Mouse (Mus musculus) myocyte (in vitro differentiated cells): ENCODE results near the gene Syngr2.

Experiments
- CEBPB ChIP-seq: IDR thresholded peaks from 2 replicates; pipeline ENCODE4 v1.6.1; 2011; ENCODE audit warnings: mild to moderate bottlenecking, moderate library complexity; ENCODE audit not compliant: poor library complexity, insufficient read depth, severe bottlenecking
- E2F4 ChIP-seq: IDR thresholded peaks from one replicate; pipeline ENCODE4 v1.6.1; 2011; ENCODE audit warnings: mild to moderate bottlenecking, control low read depth, moderate library complexity; ENCODE audit not compliant: insufficient read depth
- MAX ChIP-seq: IDR thresholded peaks from one replicate; pipeline ENCODE4 v1.6.1; 2011; ENCODE audit warnings: low read depth, mild to moderate bottlenecking, control low read depth
- MYOD1 ChIP-seq, 3 experiments: IDR thresholded peaks; one replicate each; pipeline ENCODE4 v1.6.1; 2011; ENCODE audit warnings: control low read depth in 2 of 3, low read depth in 2 of 3, mild to moderate bottlenecking in 2 of 3, moderate library complexity in 1 of 3; ENCODE audit not compliant: insufficient read length in 2 of 3, control insufficient read depth in 1 of 3
- MYOG ChIP-seq, 3 experiments: IDR thresholded peaks; one replicate each; pipeline ENCODE4 v1.6.1; 2011; ENCODE audit warnings: control low read depth in 2 of 3, low read depth in 2 of 3, mild to moderate bottlenecking in 2 of 3; ENCODE audit not compliant: insufficient read length in 2 of 3, control insufficient read depth in 1 of 3, insufficient read depth in 1 of 3
- POLR2A ChIP-seq: IDR thresholded peaks from one replicate; pipeline ENCODE4 v1.6.1; 2011; ENCODE audit warnings: low read depth, mild to moderate bottlenecking, control low read depth, moderate library complexity; ENCODE audit not compliant: insufficient read length
- POLR2AphosphoS2 ChIP-seq: IDR thresholded peaks from one replicate; pipeline ENCODE4 v1.6.1; 2011; ENCODE audit warnings: low read depth, control low read depth; ENCODE audit not compliant: insufficient read length
- REST ChIP-seq: IDR thresholded peaks from one replicate; pipeline ENCODE4 v1.6.1; 2011; ENCODE audit warnings: mild to moderate bottlenecking, control low read depth, moderate library complexity; ENCODE audit not compliant: insufficient read depth, insufficient read length
- SRF ChIP-seq: IDR thresholded peaks from one replicate; pipeline ENCODE4 v1.6.1; 2011; ENCODE audit warnings: low read depth; ENCODE audit not compliant: control insufficient read depth, insufficient read length
- TCF12 ChIP-seq: IDR thresholded peaks from one replicate; pipeline ENCODE4 v1.6.1; 2011; ENCODE audit warnings: mild to moderate bottlenecking, control low read depth; ENCODE audit not compliant: poor library complexity, insufficient read depth, severe bottlenecking
- TCF3 ChIP-seq: IDR thresholded peaks from one replicate; pipeline ENCODE4 v1.6.1; 2011; ENCODE audit warnings: low read depth, control low read depth; ENCODE audit not compliant: insufficient read length
- USF1 ChIP-seq: IDR thresholded peaks from one replicate; pipeline ENCODE4 v1.6.1; 2011; ENCODE audit warnings: low read depth, mild to moderate bottlenecking, control low read depth, moderate library complexity

DNA sequence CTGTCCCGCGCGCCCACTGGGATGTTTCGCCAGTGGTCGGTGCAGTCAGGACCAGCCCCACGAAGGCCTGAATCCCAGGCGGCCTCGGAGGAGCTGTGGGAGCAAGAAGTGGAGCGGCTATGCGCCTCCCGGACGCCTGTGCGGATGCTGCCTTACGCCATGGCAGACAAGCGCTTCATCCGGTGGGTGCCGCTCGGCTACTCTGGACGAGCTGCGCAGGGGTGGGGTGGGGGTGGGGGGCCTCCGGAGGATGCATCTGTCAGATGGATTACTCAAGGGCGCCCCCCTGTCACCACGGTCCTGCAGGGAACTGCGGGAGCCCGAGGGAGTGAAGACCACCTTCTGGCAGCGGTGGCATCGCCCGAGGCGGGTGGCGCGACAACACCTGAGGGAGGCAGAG is 26.4 kb upstream of the Syngr2 start:
- TF ChIP-seq POLR2A = no peak
- no peak for TF ChIP-seq MAX
- TF ChIP-seq E2F4 = no peak
- no peak for TF ChIP-seq MYOG (IDR thresholded peaks at IDR 0.05; ENCODE audit: control insufficient read depth in 1 of 3, insufficient read depth in 1 of 3, insufficient read length in 2 of 3, low read depth in 2 of 3)
- no peak for TF ChIP-seq TCF12
- no peak for TF ChIP-seq USF1
- no peak for TF ChIP-seq POLR2AphosphoS2
- TF ChIP-seq CEBPB = no peak
- no peak for TF ChIP-seq MYOD1 (IDR thresholded peaks at IDR 0.05; ENCODE audit: control insufficient read depth in 1 of 3, insufficient read length in 2 of 3, low read depth in 2 of 3)
- TF ChIP-seq SRF = no peak
- no peak for TF ChIP-seq REST
- TF ChIP-seq TCF3 = no peak
